Mouse (Mus musculus) ES-Bruce4 (cell line): Measurements from ENCODE around the gene Rrad.

ENCODE experiments used
- CTCF ChIP-seq: IDR thresholded peaks from one replicate; pipeline ENCODE4 v1.8.1; 2011; ENCODE audit warnings: low read depth, low read length
- EP300 ChIP-seq: IDR thresholded peaks from 2 replicates; pipeline ENCODE4 v1.6.1; 2011; ENCODE audit warnings: low read depth, low read length; ENCODE audit not compliant: insufficient read depth
- POLR2A ChIP-seq: IDR thresholded peaks from one replicate; pipeline ENCODE4 v1.8.1; 2011; ENCODE audit warnings: low read length; ENCODE audit not compliant: insufficient read depth

DNA sequence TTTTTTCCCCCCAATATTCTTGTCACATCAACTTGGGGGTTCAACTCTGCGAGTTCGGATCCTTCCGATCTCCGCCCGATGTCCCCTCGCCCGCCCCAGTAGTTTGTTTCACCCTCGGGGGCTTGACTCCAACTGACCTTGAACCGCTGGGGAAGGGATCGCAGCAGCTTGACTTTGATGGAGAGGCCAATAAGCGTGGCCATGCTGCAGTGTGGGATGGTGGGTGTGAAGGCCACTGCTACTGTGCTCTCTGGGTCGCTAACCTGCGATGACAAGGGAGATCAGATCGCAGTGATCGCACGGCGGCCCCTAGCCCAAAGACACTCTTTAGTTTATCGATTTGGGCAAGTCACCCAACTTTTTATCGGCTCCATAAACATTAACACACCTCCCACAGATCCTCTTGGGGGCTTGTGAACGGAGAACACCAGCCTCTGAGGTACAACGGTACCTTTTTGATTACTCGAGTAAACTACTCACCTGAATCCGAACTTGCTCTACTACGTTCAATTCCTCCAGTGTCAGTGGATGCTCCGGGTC lies 9.8 kb upstream of the Rrad start:
- no peak for TF ChIP-seq POLR2A
- TF ChIP-seq CTCF, result no peak
- TF ChIP-seq EP300, result no peak
